Mouse (Mus musculus): ENCODE results near the gene Fat3.

The Fat3 gene

DNA sequence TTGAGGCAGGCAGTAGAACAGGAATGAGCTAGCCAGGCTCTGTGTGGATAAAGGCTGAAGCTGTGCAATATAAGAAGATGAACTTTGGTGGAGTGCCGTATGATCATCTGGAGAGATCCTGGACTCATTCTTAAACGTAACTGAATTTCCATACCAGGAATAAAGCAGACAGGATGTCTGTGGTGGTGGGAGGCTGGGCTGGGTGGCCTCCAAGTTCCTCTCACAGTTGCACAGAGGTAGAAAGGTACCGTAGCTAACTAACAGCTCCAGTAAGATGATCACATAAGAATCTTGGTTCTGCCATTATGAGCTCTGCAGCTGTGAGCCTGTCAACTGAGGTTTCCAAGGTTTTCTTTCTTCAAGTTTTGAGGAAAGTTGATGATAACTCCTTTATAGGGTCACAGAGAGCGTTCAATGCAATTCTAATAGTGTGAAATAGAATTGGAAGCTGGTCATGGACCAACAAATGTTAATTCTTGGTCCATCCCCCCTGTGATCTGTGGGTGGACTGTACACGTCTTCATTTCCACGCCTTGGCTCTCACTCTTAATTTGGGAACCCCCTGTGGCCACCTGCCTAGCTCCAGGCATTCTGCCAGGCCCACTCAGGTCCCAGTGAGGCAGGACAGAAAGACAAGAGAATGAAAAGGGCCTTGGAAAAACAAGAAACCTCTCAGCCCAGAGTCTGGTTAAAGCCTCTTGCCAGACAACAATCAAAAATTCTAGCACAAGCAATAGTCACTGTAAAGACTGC is 547.3 kb downstream of the Fat3 start:
- in situ Hi-C loops (cut with MseI, MboI): no loop called here

DNA sequence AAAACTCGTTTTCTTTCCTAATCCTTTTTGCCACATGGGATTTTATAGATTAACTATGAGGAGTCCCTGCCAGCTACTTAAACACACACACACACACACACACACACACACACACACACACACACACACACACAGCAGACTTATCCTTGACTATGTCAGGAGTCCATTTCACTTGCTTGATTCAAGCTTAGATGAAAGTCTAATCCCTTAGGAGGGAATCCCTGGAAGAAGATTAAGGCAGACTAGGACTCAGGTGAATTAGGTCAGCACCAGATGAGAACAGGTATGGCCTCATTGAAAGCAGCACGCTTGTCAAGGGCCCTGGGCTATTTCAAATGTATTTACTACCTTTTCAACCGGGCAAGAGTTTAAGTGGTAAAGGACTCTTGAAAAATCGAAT is 553.0 kb downstream of the Fat3 start:
- in situ Hi-C loops (cut with MseI, MboI): no loop called here

DNA sequence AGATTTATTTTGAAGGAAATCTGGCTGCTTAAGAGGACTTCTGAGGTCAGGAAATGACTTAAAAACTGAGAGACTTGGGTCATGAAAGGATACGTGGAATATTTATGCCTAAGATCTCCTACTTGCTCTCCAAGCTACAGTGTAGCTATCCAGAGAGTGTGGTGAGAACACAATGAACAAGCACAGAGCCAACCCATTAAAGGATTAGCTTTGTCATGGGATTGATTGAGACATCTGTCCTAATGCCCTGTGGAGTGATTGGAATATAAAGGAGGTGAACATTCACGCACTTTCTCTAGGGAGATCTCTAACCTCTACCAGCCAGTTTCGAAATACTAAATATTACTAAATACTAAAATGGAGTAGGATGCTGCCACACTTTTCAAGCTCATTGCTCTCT is 556.9 kb downstream of the Fat3 start:
- in situ Hi-C loops (cut with MseI, MboI): no loop called here

DNA sequence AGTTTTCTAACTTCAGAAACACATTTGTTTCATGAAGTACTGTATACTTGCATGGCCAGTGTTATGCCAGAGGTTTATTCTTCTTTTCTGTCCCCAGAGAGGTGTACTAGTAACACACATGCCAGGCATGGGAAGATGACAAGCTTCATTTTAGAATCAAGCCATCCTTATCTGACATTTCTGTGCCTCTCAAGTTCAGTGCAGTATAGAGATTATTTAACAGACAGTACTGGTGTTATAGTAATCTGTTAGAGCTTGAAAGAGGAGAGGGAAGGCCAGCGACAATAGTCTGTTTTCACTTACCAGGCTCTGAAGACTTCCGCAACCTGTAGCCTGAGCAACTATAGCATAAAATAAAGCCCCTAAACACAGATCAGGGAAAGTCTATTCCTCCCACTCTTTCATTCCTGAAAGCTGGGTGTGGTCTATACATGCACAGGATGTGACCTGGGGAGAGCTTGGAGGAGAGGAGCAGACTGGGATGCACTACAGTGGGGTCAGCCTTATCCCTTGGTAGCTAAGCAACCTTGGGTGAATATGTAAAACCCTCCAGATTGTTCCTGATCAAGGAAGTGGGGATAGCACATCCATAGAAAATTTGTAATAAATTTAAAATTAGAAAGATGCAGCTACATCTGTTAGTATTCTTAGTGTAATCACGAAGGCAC is 557.5 kb downstream of the Fat3 start:
- in situ Hi-C loops (cut with MseI, MboI): no loop called here

DNA sequence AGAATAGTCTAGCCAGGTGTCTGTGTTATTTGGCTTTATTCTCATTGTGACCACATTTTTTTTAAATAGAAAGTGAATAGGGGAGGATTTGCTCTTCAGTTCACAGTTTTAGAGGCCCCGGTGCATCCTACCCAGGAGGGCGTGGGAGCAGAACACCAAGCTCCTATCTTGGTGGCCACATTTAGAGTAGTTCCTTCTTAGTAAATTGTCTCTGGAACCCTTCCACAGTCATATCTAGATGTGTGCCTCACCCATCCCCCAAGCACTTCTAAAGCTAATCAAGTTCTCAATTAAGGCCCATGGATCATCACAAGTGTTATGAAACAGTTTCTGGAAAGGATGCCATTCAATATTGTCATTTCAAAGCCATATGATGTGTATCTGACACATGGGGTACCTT is 559.3 kb downstream of the Fat3 start:
- in situ Hi-C loops (cut with MseI, MboI): no loop called here

DNA sequence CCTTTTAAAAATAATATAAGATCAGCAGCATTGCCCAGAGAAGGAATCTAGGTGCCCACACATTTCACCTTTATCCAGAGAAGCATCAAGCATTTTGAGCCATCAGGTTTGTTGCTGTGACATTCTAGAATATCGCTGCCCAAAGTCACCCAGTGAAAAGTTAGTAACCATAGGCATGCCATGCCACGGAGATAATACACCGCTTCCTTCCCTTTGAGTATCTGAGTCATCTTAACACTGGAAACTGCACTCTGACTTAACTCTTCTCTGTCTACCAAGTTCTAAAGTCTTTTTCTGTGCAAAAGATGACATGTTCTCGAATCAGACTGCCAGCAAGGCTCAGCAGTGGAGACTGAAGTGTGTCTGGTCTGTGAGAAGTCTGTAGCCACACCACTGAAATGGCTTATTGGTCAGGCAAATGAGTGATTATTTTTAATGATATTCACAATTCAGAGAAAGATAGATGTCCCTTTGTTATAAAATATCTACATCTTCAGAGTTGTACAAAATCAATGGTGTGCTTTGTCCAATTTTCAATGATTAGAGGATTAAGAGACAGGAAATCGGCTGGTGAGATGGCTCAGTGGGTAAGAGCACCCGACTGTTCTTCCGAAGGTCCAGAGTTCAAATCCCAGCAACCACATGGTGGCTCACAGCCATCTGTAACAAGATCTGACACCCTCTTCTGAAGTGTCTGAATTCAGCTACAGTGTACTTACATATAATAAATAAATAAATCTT is 560.0 kb downstream of the Fat3 start:
- in situ Hi-C loops (cut with MseI, MboI): no loop called here

DNA sequence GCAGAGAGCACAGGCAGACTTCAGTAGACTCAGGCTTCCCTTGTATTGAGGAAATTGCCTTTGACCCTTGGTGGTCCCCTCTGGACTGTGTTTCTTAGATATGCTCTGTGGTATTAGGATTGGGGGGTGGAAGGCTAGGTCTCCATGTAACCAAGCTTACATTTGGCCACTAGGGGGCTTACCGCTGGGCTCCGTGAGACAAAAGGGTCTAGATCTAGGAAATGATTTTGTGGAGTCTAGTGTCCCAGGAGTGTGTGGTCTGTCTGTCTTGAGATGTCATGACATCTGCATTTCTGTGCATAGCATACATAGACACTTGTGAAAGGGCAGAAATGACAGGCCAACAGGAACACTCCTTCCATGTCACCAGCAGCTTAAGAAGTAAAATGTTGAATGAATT is 561.5 kb downstream of the Fat3 start:
- in situ Hi-C loops (cut with MseI, MboI): no loop called here

DNA sequence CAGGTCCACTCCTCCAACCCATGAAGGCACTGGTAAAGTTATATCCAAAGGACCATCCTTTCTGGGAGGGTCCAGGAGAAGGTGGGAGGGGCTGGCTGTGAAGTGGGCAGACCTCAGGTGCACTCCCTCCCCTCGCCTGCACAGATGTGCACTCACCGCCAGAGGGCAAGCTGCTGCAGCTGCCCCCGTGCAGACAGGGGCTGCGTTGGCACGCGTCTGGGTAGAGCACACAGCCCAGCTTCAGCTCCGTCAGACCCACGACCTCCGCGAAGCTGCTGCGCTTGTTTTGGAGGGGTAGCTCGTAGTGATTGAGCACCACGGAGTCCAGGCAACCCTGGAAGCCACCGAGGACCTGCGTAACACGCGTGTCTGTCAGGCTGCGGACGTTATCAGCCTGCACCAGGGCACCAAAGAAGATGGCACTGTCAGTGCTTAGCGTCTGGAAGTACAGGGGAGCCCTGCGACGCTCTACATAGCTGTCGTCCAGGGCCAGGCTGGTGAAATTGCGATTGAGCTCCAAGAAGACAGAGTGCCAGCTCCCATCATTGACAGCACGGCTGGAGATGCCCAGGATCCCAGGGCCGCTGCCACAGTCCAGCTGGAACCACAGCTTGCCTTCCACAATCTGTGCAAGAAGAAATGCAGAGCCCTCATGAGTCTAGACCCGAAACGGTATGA is 563.1 kb downstream of the Fat3 start:
- in situ Hi-C loops (cut with MseI, MboI): no loop called here

DNA sequence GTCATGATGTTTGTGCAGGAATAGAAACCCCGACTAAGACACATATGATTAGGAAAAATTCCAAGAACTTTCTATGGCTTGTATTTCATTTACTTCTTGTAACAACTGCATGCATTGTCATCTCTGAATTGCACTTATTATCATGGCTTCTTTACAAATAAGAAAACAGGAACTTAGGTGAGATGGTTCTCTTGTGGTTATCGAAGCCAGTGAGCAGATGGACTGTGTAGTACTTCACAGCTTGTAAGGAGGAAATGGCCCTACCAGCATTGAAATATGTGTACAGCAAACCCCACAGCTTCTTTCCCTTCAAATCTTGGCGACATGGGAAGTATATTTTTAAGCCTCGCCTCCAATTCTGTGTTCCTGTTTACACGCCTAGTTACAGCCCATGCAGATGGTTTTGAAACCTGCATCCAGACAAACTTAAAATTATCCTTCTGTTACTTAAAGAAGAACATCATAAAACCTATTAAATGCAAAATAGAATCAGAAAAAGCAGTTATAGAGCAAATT is 570.1 kb downstream of the Fat3 start:
- in situ Hi-C loops (cut with MseI, MboI): no loop called here

DNA sequence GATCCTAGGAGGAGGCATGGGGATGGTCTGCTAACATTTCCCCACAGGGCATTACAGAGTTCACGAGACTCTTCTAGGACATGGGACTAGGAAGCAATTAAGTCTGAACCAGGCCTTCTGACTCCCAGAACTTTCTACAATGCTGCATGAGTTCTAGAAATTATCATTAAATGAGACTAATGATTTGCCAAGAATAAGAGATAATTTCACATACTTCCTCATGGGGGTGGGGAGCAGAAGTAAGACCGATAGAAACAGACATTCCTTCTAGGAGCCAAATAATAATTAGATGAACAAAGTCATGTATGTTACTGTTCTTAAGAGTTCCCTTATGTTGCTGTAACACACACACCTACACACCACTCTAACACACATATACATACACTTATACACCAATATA is 572.8 kb downstream of the Fat3 start:
- in situ Hi-C loops (cut with MseI, MboI): no loop called here

DNA sequence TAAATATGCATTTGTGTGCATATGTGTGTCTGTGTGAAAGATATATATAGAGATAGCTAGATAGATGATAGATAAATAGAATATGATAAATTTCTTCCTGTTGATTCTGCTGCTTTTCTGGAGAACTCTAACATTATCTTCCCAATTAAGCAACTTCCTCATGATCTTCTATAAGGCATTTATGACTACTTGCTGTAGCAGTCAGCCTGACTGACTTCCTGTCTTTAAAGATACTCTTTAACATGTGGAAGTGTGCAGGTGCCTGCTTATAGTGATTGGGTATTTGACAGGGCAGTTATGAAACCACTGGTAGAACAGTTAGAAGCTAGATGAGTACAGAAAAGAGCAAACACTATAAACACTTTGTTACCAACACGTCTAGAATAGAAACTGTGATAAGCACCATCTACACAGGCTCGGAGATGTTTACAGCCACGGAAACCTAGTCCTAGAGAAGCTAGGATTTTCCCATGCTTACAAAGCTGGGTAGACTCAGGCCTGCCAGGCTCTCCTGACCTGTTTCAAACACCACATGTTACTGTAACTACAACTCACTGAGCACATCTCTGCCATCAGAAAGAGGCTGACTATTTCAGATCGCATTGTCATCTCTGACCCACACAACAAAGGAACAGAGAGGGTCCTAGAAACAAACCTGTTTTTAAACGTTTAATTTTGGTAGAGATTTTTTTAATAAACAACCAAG is 573.6 kb downstream of the Fat3 start:
- in situ Hi-C loops (cut with MseI, MboI): no loop called here

DNA sequence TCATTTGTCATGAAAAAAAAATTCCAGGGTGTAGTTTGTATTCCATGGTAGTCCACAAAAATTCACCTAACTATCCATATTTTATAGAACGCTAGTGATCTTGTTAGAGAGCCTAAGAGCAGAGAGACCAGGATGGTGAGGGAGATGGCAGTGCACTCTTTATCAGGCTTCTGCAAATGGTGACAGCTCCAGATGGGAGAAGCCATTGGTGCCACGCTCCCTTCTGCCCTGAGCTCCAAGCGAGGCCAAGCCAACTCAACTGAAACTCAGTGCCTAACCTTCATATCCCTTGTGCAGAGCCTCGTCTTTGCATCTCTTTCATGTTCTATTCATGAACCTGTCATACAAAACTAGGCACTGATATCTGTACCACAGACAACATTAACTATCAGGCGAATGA is 575.8 kb downstream of the Fat3 start:
- in situ Hi-C loops (cut with MseI, MboI): no loop called here

DNA sequence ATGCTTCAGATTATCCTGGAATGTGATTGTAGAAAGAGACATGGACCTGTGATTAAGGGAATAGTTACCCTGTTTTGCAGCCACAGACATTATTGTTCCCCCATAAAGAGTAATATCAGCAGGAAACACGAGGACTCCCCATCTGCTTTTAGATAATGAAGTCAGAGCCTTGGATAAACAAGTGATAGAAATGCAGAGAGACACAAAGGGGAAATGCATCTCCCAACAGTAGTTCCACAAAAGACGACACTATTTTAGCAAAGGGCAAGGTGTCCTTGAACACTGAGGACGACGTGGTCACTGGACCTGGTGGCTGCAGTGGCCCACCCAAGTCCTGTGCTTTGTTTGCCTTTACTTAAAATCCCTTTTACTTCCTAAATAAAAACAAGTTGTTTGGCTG is 580.8 kb downstream of the Fat3 start:
- in situ Hi-C loops (cut with MseI, MboI): no loop called here

DNA sequence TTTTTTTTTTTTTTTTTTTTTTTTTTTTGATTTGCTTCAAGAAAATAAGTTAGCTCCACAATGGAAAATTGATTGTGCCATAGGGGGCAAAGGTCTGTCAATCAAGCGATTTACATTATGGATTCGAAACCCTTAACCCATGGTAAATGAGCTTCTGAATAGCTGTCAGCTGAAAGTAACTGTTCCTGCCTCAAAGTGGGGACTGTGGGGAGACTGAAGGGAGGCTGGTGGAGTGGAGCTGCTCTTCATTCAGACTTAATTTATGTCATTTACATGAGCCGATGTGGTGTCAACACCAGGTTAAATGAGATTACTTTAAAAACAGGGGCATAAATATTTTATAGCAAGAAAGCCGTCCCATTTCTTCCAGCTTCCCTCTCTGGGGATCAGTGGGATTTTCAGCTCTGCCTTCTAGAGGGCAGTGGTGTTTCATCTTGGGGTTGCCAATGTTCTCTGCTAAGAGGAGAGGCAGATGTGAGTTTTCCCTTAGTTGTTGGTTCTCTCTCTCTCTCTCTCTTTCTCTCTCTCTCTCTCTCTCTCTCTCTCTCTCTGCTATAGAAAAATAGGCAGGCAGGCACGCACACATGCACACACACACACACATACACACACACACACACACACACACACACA is 581.6 kb downstream of the Fat3 start:
- in situ Hi-C loops (cut with MseI, MboI): no loop called here

DNA sequence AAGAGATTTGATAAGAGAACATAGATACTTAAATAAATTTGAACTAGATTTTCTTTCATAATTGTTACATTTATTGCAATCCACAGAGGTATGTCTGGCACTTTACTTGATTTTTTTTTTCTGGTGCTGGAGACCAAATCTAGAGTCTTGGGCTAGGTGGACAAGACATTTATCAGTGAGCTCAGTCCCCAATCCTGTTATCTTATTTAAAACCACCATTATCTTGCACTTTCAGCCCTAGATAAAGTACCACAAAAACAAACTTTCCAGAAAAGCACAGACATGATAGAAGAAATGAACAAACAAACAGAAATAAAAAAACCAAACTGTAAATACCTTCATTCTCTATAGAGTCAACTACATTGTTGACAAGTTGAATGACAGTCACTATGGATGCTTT is 584.5 kb downstream of the Fat3 start:
- in situ Hi-C loops (cut with MseI, MboI): no loop called here

DNA sequence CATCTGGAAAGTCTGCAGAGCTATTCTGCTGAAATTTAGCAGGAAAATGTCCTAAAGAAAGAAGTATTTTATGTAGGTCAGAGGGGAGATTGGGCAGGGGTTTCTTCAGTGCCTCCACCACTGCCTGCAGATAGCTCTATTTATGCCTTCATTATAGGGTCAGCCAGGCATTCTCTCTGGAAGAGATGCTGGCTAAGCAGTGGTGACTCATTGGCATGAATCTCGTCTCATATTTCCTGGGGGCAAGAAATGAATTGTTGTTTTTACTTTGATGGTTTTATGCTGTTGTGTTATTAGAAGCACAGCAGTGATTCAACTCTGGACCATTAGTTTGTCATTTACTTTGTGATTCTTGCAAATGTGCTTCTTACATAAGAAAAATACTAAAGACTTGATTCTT is 588.4 kb downstream of the Fat3 start:
- in situ Hi-C loops (cut with MseI, MboI): no loop called here

DNA sequence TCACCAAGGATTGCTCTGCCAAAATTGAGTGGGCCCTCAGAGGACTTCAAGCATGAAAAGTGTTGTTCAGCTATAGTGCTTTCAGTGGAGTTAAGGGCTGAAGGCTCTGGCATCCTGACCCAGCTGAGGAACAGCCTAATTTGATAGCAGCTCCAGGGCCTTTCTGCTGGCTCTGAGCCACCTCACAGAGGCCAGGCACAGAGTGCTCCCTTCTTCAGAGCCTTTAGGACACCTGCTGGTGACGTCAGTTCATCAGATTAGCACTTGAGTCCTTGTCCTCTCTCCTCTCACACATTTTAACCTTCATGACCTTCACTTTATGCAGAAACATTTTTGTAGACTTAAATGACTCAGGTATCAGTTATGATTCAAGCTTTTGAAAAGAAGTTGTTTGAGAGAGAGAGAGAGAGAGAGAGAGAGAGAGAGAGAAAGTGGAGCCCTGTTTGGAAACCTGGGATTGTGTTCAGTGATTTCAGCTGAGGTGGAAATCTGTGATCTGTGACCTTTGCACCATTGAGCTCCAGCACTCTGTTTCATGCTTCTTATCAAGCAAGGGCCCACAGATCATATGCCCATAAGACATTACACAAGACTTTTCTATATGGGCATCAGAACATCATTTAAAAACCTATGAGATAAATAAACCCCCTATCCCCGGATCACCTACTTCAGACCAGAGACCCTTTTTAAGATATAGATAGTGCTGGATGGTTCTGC is 591.5 kb downstream of the Fat3 start:
- in situ Hi-C loops (cut with MseI, MboI): no loop called here

DNA sequence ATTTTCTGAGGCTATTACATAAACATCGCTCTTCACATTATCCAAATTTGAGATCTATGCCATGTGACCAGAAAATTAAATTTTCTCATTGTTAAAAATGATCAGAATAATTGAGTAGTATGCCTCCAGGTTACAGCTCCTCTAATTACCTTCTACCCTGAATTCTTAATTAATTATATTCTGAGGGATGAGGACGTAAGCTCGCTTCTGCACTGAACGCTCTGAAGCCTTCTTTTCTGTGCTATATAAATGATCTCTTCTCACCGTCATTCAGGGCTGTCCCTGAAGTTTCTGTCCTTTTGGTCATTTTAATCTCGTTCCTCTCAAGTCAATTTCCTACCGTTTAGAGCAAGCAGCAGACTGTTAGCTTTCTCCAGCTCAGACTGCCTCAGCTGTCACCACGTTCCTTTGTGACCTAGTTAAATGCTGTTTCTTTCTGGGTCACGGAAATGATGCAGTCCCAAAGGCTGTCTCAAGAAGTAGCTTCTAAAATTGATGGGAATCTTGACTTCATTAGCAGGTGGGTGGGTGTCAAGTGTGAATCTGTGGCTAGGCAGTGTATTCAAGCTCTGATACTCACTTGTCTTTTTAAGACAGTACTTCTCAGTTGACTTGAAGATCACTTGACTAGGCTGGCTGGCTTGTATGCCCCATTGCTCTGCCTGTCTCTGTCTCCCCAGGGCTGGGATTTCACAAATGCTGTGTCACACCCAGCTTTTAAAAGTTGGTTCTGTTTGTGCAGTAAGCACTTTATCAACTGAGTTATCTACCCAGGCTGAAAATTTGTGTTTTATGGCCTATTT is 596.9 kb downstream of the Fat3 start:
- in situ Hi-C loops (cut with MseI, MboI): no loop called here

DNA sequence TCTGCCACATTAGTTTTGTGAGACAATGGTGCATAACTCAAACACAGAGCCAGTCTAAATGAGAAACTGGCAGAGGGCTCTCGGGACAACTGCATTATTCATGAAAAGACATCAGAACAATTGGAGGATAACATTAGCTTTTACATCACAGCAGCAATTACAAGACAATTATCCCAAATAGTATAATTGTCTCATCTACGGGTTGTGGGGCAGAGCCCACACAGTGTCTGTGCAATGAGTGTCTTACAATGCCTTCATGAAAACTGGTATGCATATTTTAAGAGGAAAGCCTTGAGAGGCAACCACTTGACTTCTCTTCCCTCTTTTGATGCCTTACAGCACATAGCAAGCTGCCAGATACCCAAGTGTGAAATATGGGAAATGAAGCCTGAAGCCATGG is 603.0 kb downstream of the Fat3 start:
- in situ Hi-C loops (cut with MseI, MboI): no loop called here
